Mouse (Mus musculus): ENCODE measurements around the gene Ric8a. TPM values are rescaled to one million over a fixed set of nuclear protein-coding genes. Genes with fewer than 3 reads are reported as not detected.
"Not testable (repeated sequence)": the region's sequence is repeated elsewhere in the genome, so short reads cannot be mapped to it uniquely, and the experiment has no call there.

Ric8a gene
- polyA plus RNA-seq, 1 experiment: 79.5 TPM

GRCm38 (mm10) chr7:140880419-140880818 lies 23.7 kb downstream of the Ric8a start:
- Histone ChIP-seq H3K4me1 (ENCODE audit: control insufficient read depth, insufficient read depth, low read length) (peaks cover 2% of the 10 kb centered on the region; the same call in 1 of the 2 replicates), H3K4me3 (ENCODE audit: insufficient read depth, low read length) (no peak overlapping the region; the same call in 1 of the 2 replicates), H3K27ac (ENCODE audit: insufficient read depth, low read length) (no peak overlapping the region)
- TF ChIP-seq POLR2A (IDR thresholded peaks at IDR 0.05; ENCODE audit: extremely low read depth, insufficient read depth, low read length): no peak
- no peak for TF ChIP-seq CTCF (IDR thresholded peaks at IDR 0.05; ENCODE audit: extremely low read depth, insufficient read depth, low read length)

GRCm38 (mm10) chr7:140880865-140881515 lies 24.2 kb downstream of the Ric8a start:
- peak overlapping the region; percentile 68 for H3K4me3 ChIP-seq (ENCODE audit: insufficient read depth, low read length)
- no peak overlapping the region for H3K27ac ChIP-seq (ENCODE audit: insufficient read depth, low read length)
- TF ChIP-seq CTCF (IDR thresholded peaks at IDR 0.05; ENCODE audit: extremely low read depth, insufficient read depth, low read length): no peak
- TF ChIP-seq POLR2A (IDR thresholded peaks at IDR 0.05; ENCODE audit: extremely low read depth, insufficient read depth, low read length): no peak
- peaks cover 2% of the 10 kb centered on the region; the same call in 1 of the 2 replicates for H3K4me1 ChIP-seq (ENCODE audit: control insufficient read depth, insufficient read depth, low read length)

GRCm38 (mm10) chr7:140881696-140882468 lies 25.1 kb downstream of the Ric8a start, which contains the start of the genes Psmd13 and Sirt3:
Psmd13 (plus strand) TSS chr7:140881968.
Sirt3 (minus strand) TSS chr7:140882309.
- peak; percentile 76 for TF ChIP-seq POLR2A (IDR thresholded peaks at IDR 0.05; ENCODE audit: extremely low read depth, insufficient read depth, low read length)
- TF ChIP-seq CTCF (IDR thresholded peaks at IDR 0.05; ENCODE audit: extremely low read depth, insufficient read depth, low read length): no peak
- Histone ChIP-seq H3K4me3 (ENCODE audit: insufficient read depth, low read length) (peak within 1 kb of the TSS; percentile 68), H3K4me1 (ENCODE audit: control insufficient read depth, insufficient read depth, low read length) (peaks cover 2% of the 10 kb centered on the region; the same call in 1 of the 2 replicates), H3K27ac (ENCODE audit: insufficient read depth, low read length) (peak within 1 kb of the TSS; percentile 13; the same call in 1 of the 2 replicates)

- no peak for TF ChIP-seq CTCF (IDR thresholded peaks at IDR 0.05; ENCODE audit: extremely low read depth, insufficient read depth, low read length)
- TF ChIP-seq POLR2A (IDR thresholded peaks at IDR 0.05; ENCODE audit: extremely low read depth, insufficient read depth, low read length): no peak
- Histone ChIP-seq H3K27ac (ENCODE audit: insufficient read depth, low read length) (no peak overlapping the region), H3K4me1 (ENCODE audit: control insufficient read depth, insufficient read depth, low read length) (peaks cover 2% of the 10 kb centered on the region; the same call in 1 of the 2 replicates), H3K4me3 (ENCODE audit: insufficient read depth, low read length) (peak overlapping the region; percentile 68)
Observed at GRCm38 (mm10) chr7:140882469-140882803, 25.7 kb downstream of the Ric8a start.

- H3K27ac ChIP-seq (ENCODE audit: insufficient read depth, low read length); H3K4me1 ChIP-seq (ENCODE audit: control insufficient read depth, insufficient read depth, low read length); H3K4me3 ChIP-seq (ENCODE audit: insufficient read depth, low read length): not testable (repeated sequence)
Observed at GRCm38 (mm10) chr7:140890636-140891035, 33.9 kb downstream of the Ric8a start.

GRCm38 (mm10) chr7:140894031-140894430 lies 37.3 kb downstream of the Ric8a start:
- H3K4me1 ChIP-seq (ENCODE audit: control insufficient read depth, insufficient read depth, low read length): no peaks in the 10 kb centered on the region
- no peak overlapping the region for H3K4me3 ChIP-seq (ENCODE audit: insufficient read depth, low read length)
- no peak overlapping the region for H3K27ac ChIP-seq (ENCODE audit: insufficient read depth, low read length)
- TF ChIP-seq POLR2A (IDR thresholded peaks at IDR 0.05; ENCODE audit: extremely low read depth, insufficient read depth, low read length) (no peak), CTCF (IDR thresholded peaks at IDR 0.05; ENCODE audit: extremely low read depth, insufficient read depth, low read length) (no peak)

- Histone ChIP-seq H3K27ac (ENCODE audit: insufficient read depth, low read length) (no peak overlapping the region), H3K4me1 (ENCODE audit: control insufficient read depth, insufficient read depth, low read length) (no peaks in the 10 kb centered on the region), H3K4me3 (ENCODE audit: insufficient read depth, low read length) (no peak overlapping the region)
- TF ChIP-seq CTCF (IDR thresholded peaks at IDR 0.05; ENCODE audit: extremely low read depth, insufficient read depth, low read length) (no peak), POLR2A (IDR thresholded peaks at IDR 0.05; ENCODE audit: extremely low read depth, insufficient read depth, low read length) (no peak)
Observed at GRCm38 (mm10) chr7:140894611-140895010, 37.9 kb downstream of the Ric8a start.

- Histone ChIP-seq H3K27ac (ENCODE audit: insufficient read depth, low read length) (no peak overlapping the region), H3K4me3 (ENCODE audit: insufficient read depth, low read length) (no peak overlapping the region), H3K4me1 (ENCODE audit: control insufficient read depth, insufficient read depth, low read length) (0 out of 2 replicates have a peak, but pooled peaks cover 1% of the 10 kb centered on the region)
- TF ChIP-seq POLR2A (IDR thresholded peaks at IDR 0.05; ENCODE audit: extremely low read depth, insufficient read depth, low read length) (no peak), CTCF (IDR thresholded peaks at IDR 0.05; ENCODE audit: extremely low read depth, insufficient read depth, low read length) (no peak)
Observed at GRCm38 (mm10) chr7:140897863-140898262, 41.1 kb downstream of the Ric8a start.

GRCm38 (mm10) chr7:140899121-140899520 lies 42.4 kb downstream of the Ric8a start:
- no peak overlapping the region for H3K27ac ChIP-seq (ENCODE audit: insufficient read depth, low read length)
- no peak overlapping the region for H3K4me3 ChIP-seq (ENCODE audit: insufficient read depth, low read length)
- TF ChIP-seq POLR2A (IDR thresholded peaks at IDR 0.05; ENCODE audit: extremely low read depth, insufficient read depth, low read length) (no peak), CTCF (IDR thresholded peaks at IDR 0.05; ENCODE audit: extremely low read depth, insufficient read depth, low read length) (no peak)
- 0 out of 2 replicates have a peak, but pooled peaks cover 1% of the 10 kb centered on the region for H3K4me1 ChIP-seq (ENCODE audit: control insufficient read depth, insufficient read depth, low read length)

GRCm38 (mm10) chr7:140900220-140900619 lies 43.5 kb downstream of the Ric8a start, which contains the start of gene Cox8b:
Cox8b (minus strand) TSS chr7:140900446.
- Histone ChIP-seq H3K27ac (ENCODE audit: insufficient read depth, low read length) (no peak within 1 kb of the TSS), H3K4me3 (ENCODE audit: insufficient read depth, low read length) (no peak within 1 kb of the TSS), H3K4me1 (ENCODE audit: control insufficient read depth, insufficient read depth, low read length) (0 out of 2 replicates have a peak, but pooled peaks cover 1% of the 10 kb centered on the region)
- TF ChIP-seq CTCF (IDR thresholded peaks at IDR 0.05; ENCODE audit: extremely low read depth, insufficient read depth, low read length) (no peak), POLR2A (IDR thresholded peaks at IDR 0.05; ENCODE audit: extremely low read depth, insufficient read depth, low read length) (no peak)
